Mouse (Mus musculus) heart, postnatal 0 days (tissue): ENCODE measurements at regions not wholly inside any gene's neighbourhood (a gene's known extent, or its start where the extent isn't known, plus 50 kb on each side); places are given as distances from the start of the nearest gene placed in this dataset.

Source experiments
- ATAC-seq: fragments of 200-750 bp; cut with Nextera tagmentation; 2 replicates; pipeline ENCODE4 v1.8.0; 2017; ENCODE audit warnings: low read depth, moderate number of reproducible peaks, moderate library complexity; ENCODE audit not compliant: insufficient read depth
- DNase-seq: peaks from one replicate; pipeline ENCODE4 v3.0.0-alpha.2; 2016; ENCODE audit warnings: low spot score
- H3K27ac ChIP-seq: fragments of 300-500 bp; sonication (generic); 2 replicates; pipeline ENCODE4 v1.5.1; 2014; ENCODE audit warnings: low read depth, mild to moderate bottlenecking
- H3K27me3 ChIP-seq: fragments of 300-500 bp; sonication (generic); 2 replicates; pipeline ENCODE4 v1.6.1; 2014; ENCODE audit warnings: low read length, mixed read lengths; ENCODE audit not compliant: control insufficient read depth, insufficient read depth
- H3K36me3 ChIP-seq: fragments of 300-500 bp; sonication (generic); replicated peaks from 2 replicates; pipeline ENCODE4 v1.6.1; 2014; ENCODE audit warnings: low read length, mixed read lengths; ENCODE audit not compliant: control insufficient read depth, insufficient read depth
- H3K4me1 ChIP-seq: fragments of 300-500 bp; sonication (generic); 2 replicates; pipeline ENCODE4 v1.6.1; 2014; ENCODE audit warnings: antibody characterized with exemption; ENCODE audit not compliant: control insufficient read depth, insufficient read depth
- H3K4me2 ChIP-seq: fragments of 300-500 bp; sonication (generic); 2 replicates; pipeline ENCODE4 v1.6.1; 2014; ENCODE audit warnings: low read depth, mild to moderate bottlenecking, low read length, moderate library complexity
- H3K4me3 ChIP-seq: fragments of 300-500 bp; sonication (generic); 2 replicates; pipeline ENCODE4 v1.5.1; 2014; ENCODE audit warnings: low read depth, low read length
- H3K9ac ChIP-seq: fragments of 300-500 bp; sonication (generic); replicated peaks from 2 replicates; pipeline ENCODE4 v1.6.1; 2014; ENCODE audit warnings: low read depth, low read length, mixed read lengths
- H3K9me3 ChIP-seq: fragments of 300-500 bp; sonication (generic); replicated peaks from 2 replicates; pipeline ENCODE4 v1.6.1; 2016; ENCODE audit warnings: low read length; ENCODE audit not compliant: control insufficient read depth
- CTCF ChIP-seq: IDR thresholded peaks from 2 replicates; pipeline ENCODE4 v1.5.1; 2016; ENCODE audit warnings: antibody characterized with exemption, control low read depth, low read depth
- EP300 ChIP-seq: IDR thresholded peaks from 2 replicates; pipeline ENCODE4 v1.6.1; 2016; ENCODE audit warnings: antibody characterized with exemption, low read depth
- WGBS: fragments of 180-500 bp; shearing (Covaris S2); extraction: QIAGEN DNeasy Blood & Tissue Kit; methylation state at CpG from one replicate; pipeline ENCODE4 v1.1.7; 2014; 5-methylcytosine and 5-hydroxymethylcytosine counted together

GRCm38 (mm10) chr13:3744870-3745269, 59.2 kb downstream of the Calml3 start:
- no peak overlapping the region for H3K4me3 ChIP-seq
- ATAC-seq (no peak), DNase-seq (no peak)
- peaks cover 6% of the 10 kb centered on the region; the same call in 1 of the 2 replicates for H3K4me1 ChIP-seq
- no peaks in the 10 kb centered on the region for H3K9me3 ChIP-seq
- WGBS: 87% methylated on average over 3 of the region's 3 CpGs
- TF ChIP-seq CTCF (no peak), EP300 (no peak)
- H3K27ac ChIP-seq: no peak overlapping the region
- H3K9ac ChIP-seq: no peak overlapping the region
- H3K4me2 ChIP-seq: no peak overlapping the region
- no peaks in the 10 kb centered on the region for H3K27me3 ChIP-seq
- H3K36me3 ChIP-seq: no peaks in the 10 kb centered on the region

- Histone ChIP-seq H3K27ac (no peak overlapping the region), H3K4me2 (no peak overlapping the region), H3K27me3 (no peaks in the 10 kb centered on the region), H3K9me3 (no peaks in the 10 kb centered on the region), H3K4me3 (no peak overlapping the region), H3K36me3 (no peaks in the 10 kb centered on the region), H3K9ac (no peak overlapping the region), H3K4me1 (peaks cover 6% of the 10 kb centered on the region; the same call in 1 of the 2 replicates)
- WGBS: 74% methylated on average over 6 of the region's 6 CpGs
- peak; percentile 18 for DNase-seq
- ATAC-seq: no peak
- no peak for TF ChIP-seq EP300
- TF ChIP-seq CTCF: no peak
These were observed 60.2 kb downstream of the Calml3 start for GRCm38 (mm10) chr13:3743692-3744457.

GRCm38 (mm10) chr13:3742763-3743401, 61.2 kb downstream of the Calml3 start:
- 25% methylated on average over 4 of the region's 4 CpGs for whole genome bisulfite sequencing
- ATAC-seq (peak; percentile 61), DNase-seq (no peak)
- Histone ChIP-seq H3K4me1 (peaks cover 6% of the 10 kb centered on the region; the same call in 1 of the 2 replicates), H3K9ac (no peak overlapping the region), H3K4me3 (no peak overlapping the region), H3K9me3 (no peaks in the 10 kb centered on the region), H3K36me3 (no peaks in the 10 kb centered on the region), H3K27ac (0 out of 2 replicates have a peak overlapping the region, but pooled peaks have one; percentile 22), H3K4me2 (no peak overlapping the region), H3K27me3 (no peaks in the 10 kb centered on the region)
- TF ChIP-seq CTCF: no peak
- TF ChIP-seq EP300: no peak

GRCm38 (mm10) chr13:3742094-3742730, 61.9 kb downstream of the Calml3 start:
- WGBS: 33% methylated on average over 2 of the region's 2 CpGs
- Histone ChIP-seq H3K27ac (0 out of 2 replicates have a peak overlapping the region, but pooled peaks have one; percentile 22), H3K9ac (no peak overlapping the region), H3K4me2 (no peak overlapping the region), H3K9me3 (no peaks in the 10 kb centered on the region), H3K4me1 (peaks cover 6% of the 10 kb centered on the region; the same call in 1 of the 2 replicates), H3K27me3 (no peaks in the 10 kb centered on the region), H3K36me3 (no peaks in the 10 kb centered on the region), H3K4me3 (no peak overlapping the region)
- TF ChIP-seq EP300: no peak
- no peak for TF ChIP-seq CTCF
- DNase-seq (peak; percentile 47), ATAC-seq (peak; percentile 68)

GRCm38 (mm10) chr13:3730699-3731021, 73.5 kb downstream of the Calml3 start:
- TF ChIP-seq EP300: no peak
- TF ChIP-seq CTCF: no peak
- H3K4me2 ChIP-seq: no peak overlapping the region
- H3K9ac ChIP-seq: no peak overlapping the region
- H3K4me1 ChIP-seq: peaks cover 13% of the 10 kb centered on the region; the same call in 1 of the 2 replicates
- 21% methylated on average over 2 of the region's 2 CpGs for WGBS
- no peaks in the 10 kb centered on the region for H3K27me3 ChIP-seq
- H3K9me3 ChIP-seq: no peaks in the 10 kb centered on the region
- 0 out of 2 replicates have a peak, but pooled peaks have one; percentile 8 for ATAC-seq
- no peak overlapping the region for H3K4me3 ChIP-seq
- H3K27ac ChIP-seq: no peak overlapping the region
- H3K36me3 ChIP-seq: no peaks in the 10 kb centered on the region
- no peak for DNase-seq
